Comparison of ENCODE assay signal across 15 mouse cellular contexts in genomic region chr17:27968033-27968750, GRCm38 (mm10). TPM values are rescaled to one million over a fixed set of nuclear protein-coding genes. Genes with fewer than 3 reads are reported as not detected.
A peak's percentile ranks its signal among the peaks of the same experiment; 100 is the strongest.
DNase-seq lines count a peak whose midpoint lies in the region; ATAC-seq lines count a peak whose summit lies in the region.
"Had no signal": no experiment of that assay in that cellular context is flagged by ENCODE, and none has a peak within 500 bp of the region (broad histone marks: within the 10 kb centered on the region; RNA-seq: fewer than 3 reads in every experiment).

No protein-coding gene starts in this region.

- H3K9ac ChIP-seq in heart, embryonic 12.5 days, result no peak overlapping the region; the same call in 1 of the 2 replicates
- no peak overlapping the region for H3K9ac ChIP-seq in lung, embryonic 15.5 days
- H3K9ac ChIP-seq: liver, embryonic 15.5 days had no signal

- H3K4me2 ChIP-seq in heart, embryonic 12.5 days, result no peak overlapping the region
- no peak overlapping the region for H3K4me2 ChIP-seq in lung, embryonic 15.5 days
- H3K4me2 ChIP-seq: liver, embryonic 15.5 days had no signal

- no peaks in the 10 kb centered on the region for H3K9me3 ChIP-seq in heart, embryonic 12.5 days (replicated peaks)
- no peaks in the 10 kb centered on the region for H3K9me3 ChIP-seq in lung, embryonic 15.5 days
- H3K9me3 ChIP-seq: G1E; liver, embryonic 15.5 days; midbrain, embryonic 10.5 days had no signal

- no peaks in the 10 kb centered on the region for H3K27me3 ChIP-seq in heart, embryonic 12.5 days (replicated peaks)
- H3K27me3 ChIP-seq in lung, embryonic 15.5 days, result no peaks in the 10 kb centered on the region
- H3K27me3 ChIP-seq: liver, embryonic 15.5 days had no signal

- no peaks in the 10 kb centered on the region for H3K36me3 ChIP-seq in heart, embryonic 12.5 days
- H3K36me3 ChIP-seq in lung, embryonic 15.5 days, result no peaks in the 10 kb centered on the region
- H3K36me3 ChIP-seq: liver, embryonic 15.5 days; midbrain, embryonic 10.5 days had no signal

- DNase-seq in heart, adult 11 months, result peak; percentile 98
- DNase-seq in lung, postnatal 14 days, result no peak
- DNase-seq in heart, postnatal 4 days, result peak; percentile 30
- no peak for DNase-seq in urinary bladder, postnatal 4 days (ENCODE audit: low spot score in 2 of 2)
- DNase-seq in layer of hippocampus, postnatal 25 days (ENCODE audit: extremely low spot score in 1 of 2, low spot score in 1 of 2), result no peak
- no peak for DNase-seq in embryo, embryonic 10 days (ENCODE audit: low spot score)
- DNase-seq: cerebellum, adult 11 months; thymus, adult 18-20 months had no signal

- no peak overlapping the region; the same call in 1 of the 2 replicates for H3K27ac ChIP-seq in heart, embryonic 12.5 days (ENCODE audit: poor library complexity, severe bottlenecking)
- H3K27ac ChIP-seq in lung, embryonic 15.5 days, result peak overlapping the region; percentile 68
- H3K27ac ChIP-seq: hindbrain, postnatal 0 days; liver, embryonic 15.5 days; midbrain, embryonic 10.5 days had no signal

- WGBS in heart, embryonic 12.5 days, result 68% methylated on average over 9 of the region's 9 CpGs
- WGBS in lung, embryonic 15.5 days, result 81% methylated on average over 9 of the region's 9 CpGs

- peaks cover 74% of the 10 kb centered on the region for H3K4me1 ChIP-seq in heart, embryonic 12.5 days (replicated peaks)
- H3K4me1 ChIP-seq in lung, embryonic 15.5 days, result peaks cover 38% of the 10 kb centered on the region

- H3K4me3 ChIP-seq in heart, embryonic 12.5 days, result no peak overlapping the region
- no peak overlapping the region for H3K4me3 ChIP-seq in lung, embryonic 15.5 days
- H3K4me3 ChIP-seq: liver, embryonic 15.5 days; midbrain, embryonic 10.5 days had no signal

- ATAC-seq in heart, embryonic 12.5 days (ENCODE audit: insufficient number of reproducible peaks, low FRiP score), result no peak
- no peak for ATAC-seq in lung, embryonic 15.5 days (ENCODE audit: borderline replicate concordance, extremely low read depth, low FRiP score, low TSS enrichment)
- ATAC-seq: forebrain, embryonic 16.5 days; hindbrain, postnatal 0 days had no signal

RNA-seq across cellular contexts. Expression of gene Taf11, which starts 58.5 kb away (rescaled TPM):
- 48.6 and 56.2 TPM in 2 replicates for polyA plus RNA-seq in heart, embryonic 12.5 days (2016; fragmentation: Nextera tagmentation; extraction: Ambion mirVana)
- polyA plus RNA-seq in lung, embryonic 15.5 days (2015; fragmentation: Nextera tagmentation; extraction: Ambion mirVana), result 68.6 and 73.5 TPM in 2 replicates
- 10 to 100 TPM; 28.5 to 29.3 TPM for total RNA-seq in heart, postnatal 4 days (2021)
- total RNA-seq in layer of hippocampus, postnatal 25 days (2021), result 10 to 100 TPM; 34.8 to 39.3 TPM

RNA-seq across cellular contexts. Expression of gene Anks1, which starts 59.1 kb away (rescaled TPM):
- 11.5 and 12.1 TPM in 2 replicates for polyA plus RNA-seq in heart, embryonic 12.5 days (2016; fragmentation: Nextera tagmentation; extraction: Ambion mirVana)
- 17.1 and 19.3 TPM in 2 replicates for polyA plus RNA-seq in lung, embryonic 15.5 days (2015; fragmentation: Nextera tagmentation; extraction: Ambion mirVana)
- 10 to 100 TPM; 54.2 to 59.2 TPM for total RNA-seq in heart, postnatal 4 days (2021)
- total RNA-seq in layer of hippocampus, postnatal 25 days (2021), result 10 to 100 TPM; 34.5 to 42.9 TPM

Comparison
In these comparisons a context has a peak if more than half of its experiments do, and no peak if none do; other contexts are left out.
1. DNase-seq: peak in heart, adult 11 months (single experiment) and heart, postnatal 4 days (single experiment); none in lung, postnatal 14 days (single experiment), urinary bladder, postnatal 4 days (0 of 2), layer of hippocampus, postnatal 25 days (0 of 2) and embryo, embryonic 10 days (single experiment).